Mouse (Mus musculus): ENCODE results near the gene Spata31d1a.

GRCm38 (mm10) chr13:59676316-59677229 is 33.6 kb downstream of the Spata31d1a start:
- TF ChIP-seq CTCF (IDR thresholded peaks at IDR 0.05; ENCODE audit: low read depth, low read length), result no peak
- no peak for TF ChIP-seq GATA1 (IDR thresholded peaks at IDR 0.05; ENCODE audit: borderline replicate concordance, low read length)
- TF ChIP-seq POLR2AphosphoS5 (IDR thresholded peaks at IDR 0.05; ENCODE audit: insufficient replicate concordance, low read depth, low read length), result no peak

All from G1E (cell line).